ENCODE assay signal across 11 mouse cellular contexts in genomic region chr17:80160454-80160853, GRCm38 (mm10). TPM values are rescaled to one million over a fixed set of nuclear protein-coding genes. Genes with fewer than 3 reads are reported as not detected.
DNase-seq lines count a peak whose midpoint lies in the region; ATAC-seq and TF ChIP-seq lines count a peak whose summit lies in the region.
"Had no signal": no experiment of that assay in that cellular context is flagged by ENCODE, and none has a peak within 500 bp of the region (broad histone marks: within the 10 kb centered on the region; RNA-seq: fewer than 3 reads in every experiment).

No protein-coding gene starts in this region.

- H3K9ac ChIP-seq in forebrain, postnatal 0 days = no peak overlapping the region

- H3K4me2 ChIP-seq in forebrain, postnatal 0 days (ENCODE audit: low read depth) = no peak overlapping the region

- intact Hi-C loops in gastrocnemius, postnatal 14 days (cut with DNase I; ENCODE audit: low total_unique reads) = no loop called here

- WGBS in forebrain, postnatal 0 days = 25% methylated on average over 5 of the region's 5 CpGs
- WGBS in forebrain, embryonic 10.5 days = 91% methylated on average over 5 of the region's 5 CpGs

- H3K4me3 ChIP-seq in forebrain, postnatal 0 days (ENCODE audit: low read depth, low read length) = no peak overlapping the region
- H3K4me3 ChIP-seq in forebrain, embryonic 10.5 days = no peak overlapping the region
- H3K4me3 ChIP-seq: megakaryocyte, embryonic 14.5 days had no signal

- peak; percentile 70 for DNase-seq in forebrain, postnatal 0 days
- DNase-seq in forebrain, embryonic 10.5 days (ENCODE audit: extremely low spot score, low spot score) = no peak
- peak; percentile 36 for DNase-seq in adrenal gland, adult 8-10 months
- DNase-seq in gastrocnemius, postnatal 14 days = peak; percentile 86
- DNase-seq in kidney, postnatal 4 days = peak; percentile 81 to 86
- peak; percentile 94 for DNase-seq in lung, postnatal 10 days

- ATAC-seq in forebrain, postnatal 0 days = peak; percentile 47
- ATAC-seq in activated CD4-positive, CD25-positive, alpha-beta regulatory T cell, adult 4 months = no peak
- no peak for ATAC-seq in inflammation-experienced regulatory T-cells, adult 6 months

- H3K4me1 ChIP-seq in forebrain, postnatal 0 days (ENCODE audit: insufficient read depth) = 0 out of 2 replicates have a peak, but pooled peaks cover 2% of the 10 kb centered on the region
- no peaks in the 10 kb centered on the region for H3K4me1 ChIP-seq in forebrain, embryonic 10.5 days
- H3K4me1 ChIP-seq: megakaryocyte, embryonic 14.5 days had no signal

- no peaks in the 10 kb centered on the region for H3K27me3 ChIP-seq in forebrain, postnatal 0 days (ENCODE audit: insufficient read depth, low read length)
- no peaks in the 10 kb centered on the region for H3K27me3 ChIP-seq in forebrain, embryonic 10.5 days (ENCODE audit: poor library complexity, severe bottlenecking)
- H3K27me3 ChIP-seq: CH12.LX had no signal

- H3K9me3 ChIP-seq in forebrain, postnatal 0 days (ENCODE audit: low read length) = no peaks in the 10 kb centered on the region
- H3K9me3 ChIP-seq in forebrain, embryonic 10.5 days = no peaks in the 10 kb centered on the region
- H3K9me3 ChIP-seq: megakaryocyte, embryonic 14.5 days had no signal

- no peak for TF ChIP-seq CTCF in forebrain, postnatal 0 days (IDR thresholded peaks at IDR 0.05; ENCODE audit: low read depth)

- no peak overlapping the region for H3K27ac ChIP-seq in forebrain, postnatal 0 days (ENCODE audit: low read depth, low read length)
- no peak overlapping the region for H3K27ac ChIP-seq in forebrain, embryonic 10.5 days

- H3K36me3 ChIP-seq in forebrain, postnatal 0 days (ENCODE audit: insufficient read depth) = no peaks in the 10 kb centered on the region
- no peaks in the 10 kb centered on the region for H3K36me3 ChIP-seq in forebrain, embryonic 10.5 days (replicated peaks)

RNA-seq across cellular contexts. Expression of gene Galm, which starts 33.2 kb away (rescaled TPM):
- total RNA-seq in forebrain, postnatal 0 days (2014; rRNA removed) = 2.0 and 2.2 TPM in 2 replicates
- polyA plus RNA-seq in forebrain, postnatal 0 days (2015; fragmentation: Nextera tagmentation; extraction: Ambion mirVana) = 1.7 and 2.0 TPM in 2 replicates
- 13.4 and 15.5 TPM in 2 replicates for polyA plus RNA-seq in forebrain, embryonic 10.5 days (2016; fragmentation: Nextera tagmentation; extraction: Ambion mirVana)
- 10 to 100 TPM; 12.7 to 18.1 (median 14.4) TPM for total RNA-seq in adrenal gland, adult 8-10 months (2022)
- 1 to 10 TPM; 1.7 to 2.4 TPM for total RNA-seq in gastrocnemius, postnatal 14 days (2021)
- polyA plus RNA-seq in activated CD4-positive, CD25-positive, alpha-beta regulatory T cell, adult 4 months (2017; shearing (Covaris generic)) = 10 to 100 TPM; 33.3 to 40.7 TPM
- polyA plus RNA-seq in inflammation-experienced regulatory T-cells, adult 6 months (2017; shearing (Covaris generic)) = 10 to 100 TPM; 36.2 to 50.6 (median 42.1) TPM

RNA-seq across cellular contexts. Expression of gene Srsf7, which starts 46.7 kb away (rescaled TPM):
- total RNA-seq in forebrain, postnatal 0 days (2014; rRNA removed) = 228 and 253 TPM in 2 replicates
- polyA plus RNA-seq in forebrain, postnatal 0 days (2015; fragmentation: Nextera tagmentation; extraction: Ambion mirVana) = 251 and 279 TPM in 2 replicates
- 917 and 919 TPM in 2 replicates for polyA plus RNA-seq in forebrain, embryonic 10.5 days (2016; fragmentation: Nextera tagmentation; extraction: Ambion mirVana)
- 100 to 1,000 TPM in 3 of 4 experiments, 10 to 100 TPM in 1; 96.8 to 150 (median 119) TPM for total RNA-seq in adrenal gland, adult 8-10 months (2022)
- total RNA-seq in gastrocnemius, postnatal 14 days (2021) = 10 to 100 TPM; 25.3 to 34.0 TPM
- 100 to 1,000 TPM; 467 to 529 TPM for polyA plus RNA-seq in activated CD4-positive, CD25-positive, alpha-beta regulatory T cell, adult 4 months (2017; shearing (Covaris generic))
- 100 to 1,000 TPM; 539 to 598 (median 556) TPM for polyA plus RNA-seq in inflammation-experienced regulatory T-cells, adult 6 months (2017; shearing (Covaris generic))

RNA-seq across cellular contexts. Expression of gene Ttc39d, which starts 46.8 kb away (rescaled TPM):
- total RNA-seq in forebrain, postnatal 0 days (2014; rRNA removed) = 0.15 and 0.43 TPM in 2 replicates
- polyA plus RNA-seq in forebrain, postnatal 0 days (2015; fragmentation: Nextera tagmentation; extraction: Ambion mirVana) = 0.05 and 0.19 TPM in 2 replicates
- 0.09 and 0.20 TPM in 2 replicates for polyA plus RNA-seq in forebrain, embryonic 10.5 days (2016; fragmentation: Nextera tagmentation; extraction: Ambion mirVana)
- under 1 TPM in 2 of 4 experiments, not detected in 2; 0.09 to 0.11 TPM for total RNA-seq in adrenal gland, adult 8-10 months (2022)
- under 1 TPM in 1 of 2 experiments, not detected in 1; 0.16 TPM for total RNA-seq in gastrocnemius, postnatal 14 days (2021)
- polyA plus RNA-seq in activated CD4-positive, CD25-positive, alpha-beta regulatory T cell, adult 4 months (2017; shearing (Covaris generic)) = not detected
- polyA plus RNA-seq in inflammation-experienced regulatory T-cells, adult 6 months (2017; shearing (Covaris generic)) = not detected
- total RNA-seq: common myeloid progenitor, adult 5-6 weeks had no signal
